Mouse (Mus musculus) heart, adult 2 months (tissue): ENCODE results near the gene Tnfrsf1b.

Experiments
- EP300 ChIP-seq: fragments of 200-500 bp; IDR thresholded peaks from 2 replicates; pipeline ENCODE4 v1.6.1; 2011; ENCODE audit warnings: low read depth, low read length, control low read depth; ENCODE audit not compliant: insufficient read depth
- POLR2A ChIP-seq: fragments of 200-500 bp; IDR thresholded peaks from 2 replicates; pipeline ENCODE4 v1.6.1; 2011; ENCODE audit warnings: mild to moderate bottlenecking, low read depth, low read length, control low read depth; ENCODE audit not compliant: insufficient read depth

GRCm38 (mm10) chr4:145278231-145278630, 31.6 kb upstream of the Tnfrsf1b start:
- no peak for TF ChIP-seq EP300
- no peak for TF ChIP-seq POLR2A
